Mouse (Mus musculus) lung, embryonic 16.5 days (tissue): ENCODE data around the gene Bicra. TPM values are rescaled to one million over a fixed set of nuclear protein-coding genes. Genes with fewer than 3 reads are reported as not detected.

Experiments
- ATAC-seq: fragments of 200-750 bp; cut with Nextera tagmentation; 2 replicates; pipeline ENCODE4 v1.8.0; 2017; ENCODE audit warnings: low read depth, mild to moderate bottlenecking, moderate library complexity
- H3K27ac ChIP-seq: fragments of 300-500 bp; sonication (generic); 2 replicates; pipeline ENCODE4 v1.5.1; 2014; ENCODE audit warnings: mild to moderate bottlenecking, control low read depth, low read length
- H3K27me3 ChIP-seq: fragments of 300-500 bp; sonication (generic); 2 replicates; pipeline ENCODE4 v1.6.1; 2014; ENCODE audit warnings: low read depth, low read length, mixed read lengths; ENCODE audit not compliant: control insufficient read depth, insufficient read depth
- H3K36me3 ChIP-seq: fragments of 300-500 bp; sonication (generic); 2 replicates; pipeline ENCODE4 v1.6.1; 2014; ENCODE audit warnings: low read length; ENCODE audit not compliant: control insufficient read depth, insufficient read depth
- H3K4me1 ChIP-seq: fragments of 300-500 bp; sonication (generic); replicated peaks from 2 replicates; pipeline ENCODE4 v1.6.1; 2014; ENCODE audit warnings: low read length, mixed read lengths; ENCODE audit not compliant: control insufficient read depth, insufficient read depth
- H3K4me2 ChIP-seq: fragments of 300-500 bp; sonication (generic); 2 replicates; pipeline ENCODE4 v1.6.1; 2014; ENCODE audit warnings: low read depth, low read length, control low read depth
- H3K4me3 ChIP-seq: fragments of 300-500 bp; sonication (generic); 2 replicates; pipeline ENCODE4 v1.5.1; 2014; ENCODE audit warnings: mild to moderate bottlenecking, low read length, control low read depth
- H3K9ac ChIP-seq: fragments of 300-500 bp; sonication (generic); 2 replicates; pipeline ENCODE4 v1.6.1; 2014; ENCODE audit warnings: low read length, control low read depth
- H3K9me3 ChIP-seq: fragments of 300-500 bp; sonication (generic); 2 replicates; pipeline ENCODE4 v1.6.1; 2016; ENCODE audit warnings: low read length; ENCODE audit not compliant: control insufficient read depth
- WGBS: fragments of 180-500 bp; shearing (Covaris S2); extraction: QIAGEN DNeasy Blood & Tissue Kit; methylation state at CpG from one replicate; pipeline ENCODE4 v1.1.7; 2014; 5-methylcytosine and 5-hydroxymethylcytosine counted together
- polyA plus RNA-seq: library from polyadenylated mRNA; unstranded; fragments of >200 nt; fragmentation: Nextera tagmentation; extraction: Ambion mirVana; gene quantifications from 2 replicates; pipeline ENCODE4 v1.2.1, GENCODE M21; 2015

Gene Bicra
- polyA plus RNA-seq, result 5.9 TPM in 2 replicates

DNA sequence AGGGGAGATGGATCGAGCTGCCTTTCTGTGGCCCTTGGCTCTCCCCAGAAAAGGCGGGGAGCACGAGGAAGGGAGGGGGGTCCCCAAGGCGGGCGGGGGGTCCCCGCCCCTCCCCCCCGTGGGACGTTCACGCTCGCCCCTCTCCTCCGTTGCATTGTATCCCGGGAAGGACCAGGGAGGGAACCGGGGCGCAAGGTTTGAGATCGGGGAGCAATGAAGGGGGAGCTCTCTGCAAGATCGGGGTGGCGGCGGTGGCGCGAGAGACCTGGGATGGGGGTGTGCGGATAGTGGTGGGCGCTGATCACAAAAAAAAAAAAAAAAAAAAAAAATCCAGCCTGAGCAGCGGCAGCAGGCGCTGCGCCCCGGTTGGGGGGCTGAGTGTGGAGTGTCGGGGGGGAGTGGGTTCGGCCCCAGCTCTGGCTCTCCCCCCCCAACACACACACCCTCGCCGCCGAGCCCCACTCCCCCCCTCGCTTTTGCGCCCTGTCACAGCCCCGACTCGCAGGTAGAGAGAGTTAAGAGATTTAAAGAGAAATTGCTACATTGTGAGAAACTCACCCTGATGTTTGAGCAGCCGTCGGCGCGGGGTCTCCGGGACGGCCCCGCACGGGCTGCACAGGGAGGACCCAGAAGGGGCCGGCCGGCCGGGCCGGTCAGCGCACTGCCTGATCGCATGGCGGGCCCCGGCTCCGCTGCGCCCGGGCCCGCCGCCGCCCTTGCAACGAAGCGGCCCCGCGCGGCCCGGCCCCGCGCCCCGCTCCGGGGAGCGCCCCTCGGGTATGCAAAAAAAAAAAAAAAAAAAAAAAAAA is at the start of gene Bicra:
Gene Bicra, minus strand, starts transcription at position 584 of the 809 bp plus-strand sequence.
- ATAC-seq, result peak; percentile 72
- Histone ChIP-seq H3K27ac (peak within 1 kb of the TSS; percentile 93), H3K4me2 (peak within 1 kb of the TSS; percentile 77), H3K27me3 (no peaks in the 10 kb centered on the region), H3K4me3 (peak within 1 kb of the TSS; percentile 63), H3K36me3 (no peaks in the 10 kb centered on the region), H3K9me3 (no peaks in the 10 kb centered on the region), H3K9ac (peak within 1 kb of the TSS; percentile 90), H3K4me1 (peaks cover 48% of the 10 kb centered on the region)
- 0% methylated on average over 59 of the region's 69 CpGs for WGBS

GRCm38 (mm10) chr7:16094592-16094991 is 46.9 kb upstream of the Bicra start:
- H3K27ac ChIP-seq, result no peak overlapping the region
- H3K4me3 ChIP-seq, result no peak overlapping the region
- no peaks in the 10 kb centered on the region for H3K9me3 ChIP-seq
- 53% methylated on average over 3 of the region's 3 CpGs for WGBS
- no peaks in the 10 kb centered on the region for H3K36me3 ChIP-seq
- peaks cover 6% of the 10 kb centered on the region for H3K4me1 ChIP-seq
- ATAC-seq, result no peak
- no peak overlapping the region for H3K4me2 ChIP-seq
- no peak overlapping the region for H3K9ac ChIP-seq
- H3K27me3 ChIP-seq, result no peaks in the 10 kb centered on the region

- no peak overlapping the region for H3K27ac ChIP-seq
- H3K4me3 ChIP-seq, result no peak overlapping the region
- 66% methylated on average over 2 of the region's 2 CpGs for WGBS
- H3K4me1 ChIP-seq, result no peaks in the 10 kb centered on the region
- H3K4me2 ChIP-seq, result no peak overlapping the region
- no peaks in the 10 kb centered on the region for H3K9me3 ChIP-seq
- H3K9ac ChIP-seq, result no peak overlapping the region
- no peaks in the 10 kb centered on the region for H3K27me3 ChIP-seq
- ATAC-seq, result no peak
- H3K36me3 ChIP-seq, result no peaks in the 10 kb centered on the region
Measured at GRCm38 (mm10) chr7:16087587-16087986, 39.9 kb upstream of the Bicra start.

DNA sequence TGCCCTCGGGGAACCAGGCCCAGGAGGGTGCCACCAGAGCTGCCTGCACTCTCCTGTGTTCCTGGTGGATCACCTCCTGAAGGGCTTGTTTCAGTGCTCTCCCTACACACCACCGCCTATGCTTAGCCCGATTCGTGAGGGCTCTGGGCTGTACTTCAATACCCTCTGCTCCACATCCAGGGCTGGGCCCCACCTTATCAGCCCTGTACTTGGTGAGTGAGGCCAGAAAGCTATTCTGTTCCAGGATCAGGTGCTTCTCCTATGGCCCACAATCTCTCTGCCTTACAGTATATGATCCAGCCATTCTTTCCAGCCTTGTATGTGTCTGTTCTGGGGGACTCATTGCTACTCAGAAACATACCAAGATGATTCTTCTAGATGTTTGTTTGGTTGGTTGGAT is 35.6 kb upstream of the Bicra start:
- Histone ChIP-seq H3K4me3 (no peak overlapping the region), H3K4me2 (no peak overlapping the region), H3K9ac (no peak overlapping the region), H3K27ac (no peak overlapping the region), H3K36me3 (no peaks in the 10 kb centered on the region), H3K9me3 (no peaks in the 10 kb centered on the region), H3K27me3 (no peaks in the 10 kb centered on the region), H3K4me1 (no peaks in the 10 kb centered on the region)
- ATAC-seq, result no peak
- WGBS, result 55% methylated on average over 4 of the region's 4 CpGs

DNA sequence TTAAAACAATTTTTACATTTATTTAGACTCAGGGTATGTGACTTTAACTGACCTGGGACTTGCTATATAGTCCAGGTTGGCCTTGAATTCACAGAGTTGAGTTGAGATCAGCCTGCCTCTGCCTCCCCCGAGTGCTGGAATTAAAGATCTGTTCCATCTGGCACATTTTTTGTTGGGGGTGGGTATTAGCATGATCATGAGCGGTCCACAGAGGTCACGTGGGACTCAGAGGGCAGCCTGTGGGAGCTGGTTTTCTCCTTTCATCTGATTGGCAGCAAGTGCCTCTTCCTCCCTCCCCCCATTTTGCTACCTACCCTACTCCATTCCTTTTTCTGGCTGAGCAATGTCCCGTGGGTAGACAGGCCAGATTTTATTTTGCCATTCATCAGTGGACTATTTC is 32.9 kb upstream of the Bicra start:
- H3K4me3 ChIP-seq, result no peak overlapping the region
- no peak for ATAC-seq
- H3K4me2 ChIP-seq, result no peak overlapping the region
- no peak overlapping the region for H3K27ac ChIP-seq
- H3K9ac ChIP-seq, result no peak overlapping the region
- no peaks in the 10 kb centered on the region for H3K9me3 ChIP-seq
- no peaks in the 10 kb centered on the region for H3K36me3 ChIP-seq
- H3K4me1 ChIP-seq, result no peaks in the 10 kb centered on the region
- WGBS, result 56% methylated on average over 4 of the region's 4 CpGs
- H3K27me3 ChIP-seq, result no peaks in the 10 kb centered on the region

- Histone ChIP-seq H3K9ac (no peak overlapping the region), H3K4me3 (no peak overlapping the region), H3K27me3 (no peaks in the 10 kb centered on the region), H3K4me2 (no peak overlapping the region), H3K4me1 (no peaks in the 10 kb centered on the region), H3K9me3 (no peaks in the 10 kb centered on the region), H3K27ac (no peak overlapping the region), H3K36me3 (no peaks in the 10 kb centered on the region)
- WGBS, result 42% methylated on average over 1 of the region's 1 CpGs
- no peak for ATAC-seq
Measured at GRCm38 (mm10) chr7:16079947-16080346, 32.2 kb upstream of the Bicra start.

- no peak overlapping the region for H3K4me3 ChIP-seq
- H3K27me3 ChIP-seq, result no peaks in the 10 kb centered on the region
- H3K4me2 ChIP-seq, result no peak overlapping the region
- no peak for ATAC-seq
- no peaks in the 10 kb centered on the region for H3K36me3 ChIP-seq
- no peaks in the 10 kb centered on the region for H3K4me1 ChIP-seq
- H3K9me3 ChIP-seq, result no peaks in the 10 kb centered on the region
- 71% methylated on average over 6 of the region's 6 CpGs for WGBS
- no peak overlapping the region for H3K27ac ChIP-seq
- H3K9ac ChIP-seq, result no peak overlapping the region
Measured at GRCm38 (mm10) chr7:16071906-16072305, 24.2 kb upstream of the Bicra start.

DNA sequence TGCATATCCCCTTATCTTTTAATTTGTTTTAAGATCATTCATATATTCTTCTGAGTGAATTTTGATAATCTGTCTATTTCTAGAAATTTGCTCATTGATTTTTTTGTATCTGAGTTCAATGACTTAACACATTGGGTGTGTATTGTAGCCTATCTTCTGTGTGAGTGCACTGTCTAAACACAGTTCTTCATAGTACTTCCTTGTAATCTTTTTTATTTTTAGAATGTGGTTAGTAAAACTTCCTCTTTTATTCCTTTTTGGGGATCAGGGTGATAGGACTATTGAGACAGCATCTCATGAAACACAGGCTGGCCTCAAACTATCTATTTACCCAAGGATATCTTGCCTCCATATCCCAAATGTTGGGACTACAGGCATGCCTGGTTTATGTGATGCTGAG is 23.1 kb upstream of the Bicra start:
- Histone ChIP-seq H3K9me3 (no peaks in the 10 kb centered on the region), H3K4me3 (no peak overlapping the region), H3K4me2 (no peak overlapping the region), H3K9ac (no peak overlapping the region), H3K36me3 (no peaks in the 10 kb centered on the region), H3K27ac (no peak overlapping the region), H3K27me3 (no peaks in the 10 kb centered on the region), H3K4me1 (no peaks in the 10 kb centered on the region)
- no peak for ATAC-seq

DNA sequence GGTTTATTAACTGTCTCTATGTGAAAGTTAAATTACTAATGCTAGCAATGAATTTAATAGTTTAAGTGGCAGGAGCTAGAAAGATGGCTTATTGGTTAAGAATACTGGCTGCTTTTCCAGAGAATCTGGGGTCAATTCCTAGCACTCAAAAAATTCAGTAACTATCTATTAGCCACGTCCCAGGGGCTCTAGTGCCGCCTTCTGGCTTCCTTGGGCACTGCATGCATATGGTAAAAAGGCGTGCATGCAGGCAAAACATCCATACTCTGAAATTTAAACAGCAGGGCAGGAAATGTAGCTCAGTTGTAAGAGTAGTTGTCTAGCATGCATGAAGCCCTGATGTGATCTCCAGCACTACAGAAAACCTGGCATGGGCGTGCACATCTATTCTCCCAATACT is 15.8 kb upstream of the Bicra start:
- H3K27ac ChIP-seq, result no peak overlapping the region
- H3K4me2 ChIP-seq, result no peak overlapping the region
- H3K27me3 ChIP-seq, result peaks cover 19% of the 10 kb centered on the region
- no peak overlapping the region for H3K9ac ChIP-seq
- ATAC-seq, result no peak
- H3K36me3 ChIP-seq, result no peaks in the 10 kb centered on the region
- no peak overlapping the region for H3K4me3 ChIP-seq
- peaks cover 9% of the 10 kb centered on the region for H3K9me3 ChIP-seq
- WGBS, result 29% methylated on average over 4 of the region's 4 CpGs
- 0 out of 2 replicates have a peak, but pooled peaks cover 2% of the 10 kb centered on the region for H3K4me1 ChIP-seq
